Mouse (Mus musculus) bone marrow, adult 2 months (tissue): ENCODE data around the gene Coro6.

ENCODE experiments used
- CTCF ChIP-seq: fragments of 200-500 bp; IDR thresholded peaks from 2 replicates; pipeline ENCODE4 v1.5.1; 2011; ENCODE audit warnings: low read length, control low read depth; ENCODE audit not compliant: control insufficient read depth, insufficient read depth
- POLR2A ChIP-seq: fragments of 200-500 bp; IDR thresholded peaks from 2 replicates; pipeline ENCODE4 v1.6.1; 2011; ENCODE audit warnings: low read depth, mild to moderate bottlenecking, control low read depth, low read length, borderline replicate concordance; ENCODE audit not compliant: control insufficient read depth

DNA sequence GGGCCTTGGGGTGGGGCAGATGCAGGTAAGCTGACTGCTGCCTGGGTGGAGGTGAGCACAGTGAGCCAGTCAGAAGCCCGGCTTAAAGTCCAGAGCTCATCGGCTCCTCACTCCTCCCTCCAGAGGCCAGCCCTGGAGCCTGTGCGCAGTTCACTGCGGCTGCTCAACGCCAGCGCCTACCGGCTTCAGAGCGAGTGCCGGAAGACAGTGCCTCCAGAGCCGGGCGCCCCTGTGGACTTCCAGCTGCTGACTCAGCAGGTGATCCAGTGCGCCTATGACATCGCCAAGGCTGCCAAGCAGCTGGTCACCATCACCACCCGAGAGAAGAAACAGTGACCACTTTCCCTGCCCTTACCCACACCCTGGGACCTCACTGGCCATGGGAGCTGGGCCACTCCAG, 44.1 kb downstream of the Coro6 start:
- no peak for TF ChIP-seq CTCF
- no peak for TF ChIP-seq POLR2A
